ENCODE assay signal across 8 mouse cellular contexts in genomic region chr14:55590748-55591330, GRCm38 (mm10). TPM values are rescaled to one million over a fixed set of nuclear protein-coding genes. Genes with fewer than 3 reads are reported as not detected.
A peak's percentile ranks its signal among the peaks of the same experiment; 100 is the strongest.
DNase-seq lines count a peak whose midpoint lies in the region; ATAC-seq and TF ChIP-seq lines count a peak whose summit lies in the region.

Gene Psme2 (minus strand): TSS chr14:55591113.

- H3K4me1 ChIP-seq in brown adipose tissue, adult 24 weeks (ENCODE audit: control insufficient read depth, insufficient read depth, insufficient read length, low read length) = peaks cover 5% of the 10 kb centered on the region
- H3K4me1 ChIP-seq in heart, embryonic 13.5 days = peaks cover 40% of the 10 kb centered on the region
- H3K4me1 ChIP-seq in liver, embryonic 12.5 days = peaks cover 66% of the 10 kb centered on the region
- peaks cover 2% of the 10 kb centered on the region; the same call in 1 of the 2 replicates for H3K4me1 ChIP-seq in stomach, postnatal 0 days (replicated peaks; ENCODE audit: control insufficient read depth, insufficient read depth)

- under 1% methylated on average over 22 of the region's 22 CpGs for WGBS in heart, embryonic 13.5 days
- under 1% methylated on average over 22 of the region's 22 CpGs for WGBS in liver, embryonic 12.5 days (ENCODE audit: insufficient replicate concordance)
- under 1% methylated on average over 22 of the region's 22 CpGs for WGBS in stomach, postnatal 0 days

- ATAC-seq in heart, embryonic 13.5 days (ENCODE audit: extremely low read depth, insufficient number of reproducible peaks, low FRiP score, low TSS enrichment) = peak; percentile 91
- ATAC-seq in liver, embryonic 12.5 days = peak; percentile 86
- peak; percentile 94 for ATAC-seq in stomach, postnatal 0 days (ENCODE audit: low FRiP score, low TSS enrichment)

- peak; percentile 38 for TF ChIP-seq CTCF in stomach, postnatal 0 days (IDR thresholded peaks at IDR 0.05; ENCODE audit: low read depth)

- no peaks in the 10 kb centered on the region for H3K9me3 ChIP-seq in heart, embryonic 13.5 days
- no peaks in the 10 kb centered on the region for H3K9me3 ChIP-seq in liver, embryonic 12.5 days (replicated peaks)
- no peaks in the 10 kb centered on the region for H3K9me3 ChIP-seq in stomach, postnatal 0 days (ENCODE audit: control insufficient read depth, low read length)

- peak; percentile 92 for DNase-seq in CD4-positive, CD25-positive, alpha-beta regulatory T cell, adult 2 months (ENCODE audit: low read depth, low spot score)
- peak; percentile 76 for DNase-seq in fat pad, adult 2 months (ENCODE audit: extremely low read depth, low read depth, low spot score)
- peak; percentile 96 for DNase-seq in kidney, postnatal 10 days
- DNase-seq in natural killer cell, adult 2 months (ENCODE audit: low spot score in 2 of 2) = peak; percentile 82 to 85
- DNase-seq in stomach, postnatal 0 days (ENCODE audit: low spot score) = peak; percentile 96

- H3K9ac ChIP-seq in heart, embryonic 13.5 days = peak within 1 kb of the TSS; percentile 96
- peak within 1 kb of the TSS; percentile 92 for H3K9ac ChIP-seq in liver, embryonic 12.5 days
- peak within 1 kb of the TSS; percentile 91 for H3K9ac ChIP-seq in stomach, postnatal 0 days (ENCODE audit: low read length)

- H3K4me3 ChIP-seq in brown adipose tissue, adult 24 weeks (ENCODE audit: insufficient read depth, low read depth, low read length) = peak within 1 kb of the TSS; percentile 85
- peak within 1 kb of the TSS; percentile 95 for H3K4me3 ChIP-seq in heart, embryonic 13.5 days
- H3K4me3 ChIP-seq in liver, embryonic 12.5 days = peak within 1 kb of the TSS; percentile 82
- H3K4me3 ChIP-seq in stomach, postnatal 0 days (ENCODE audit: low read depth, low read length) = peak within 1 kb of the TSS; percentile 72

- peaks cover 54% of the 10 kb centered on the region for H3K36me3 ChIP-seq in heart, embryonic 13.5 days
- peaks cover 51% of the 10 kb centered on the region for H3K36me3 ChIP-seq in liver, embryonic 12.5 days
- peaks cover 4% of the 10 kb centered on the region for H3K36me3 ChIP-seq in stomach, postnatal 0 days (ENCODE audit: control insufficient read depth, insufficient read depth, low read length)

- no peaks in the 10 kb centered on the region for H3K27me3 ChIP-seq in heart, embryonic 13.5 days (replicated peaks)
- no peaks in the 10 kb centered on the region for H3K27me3 ChIP-seq in liver, embryonic 12.5 days (replicated peaks)
- H3K27me3 ChIP-seq in stomach, postnatal 0 days (ENCODE audit: control insufficient read depth, insufficient read depth, low read length) = no peaks in the 10 kb centered on the region

- peak within 1 kb of the TSS; percentile 95 for H3K27ac ChIP-seq in brown adipose tissue, adult 24 weeks (replicated peaks; ENCODE audit: low read depth, low read length)
- H3K27ac ChIP-seq in heart, embryonic 13.5 days (replicated peaks) = peak within 1 kb of the TSS; percentile 99
- H3K27ac ChIP-seq in liver, embryonic 12.5 days = peak within 1 kb of the TSS; percentile 94
- H3K27ac ChIP-seq in stomach, postnatal 0 days (replicated peaks) = peak within 1 kb of the TSS; percentile 96

- no peak for TF ChIP-seq EP300 in stomach, postnatal 0 days (optimal IDR thresholded peaks at IDR 0.05)

- H3K4me2 ChIP-seq in heart, embryonic 13.5 days = peak within 1 kb of the TSS; percentile 96
- peak within 1 kb of the TSS; percentile 93 for H3K4me2 ChIP-seq in liver, embryonic 12.5 days
- H3K4me2 ChIP-seq in stomach, postnatal 0 days (replicated peaks; ENCODE audit: low read depth) = peak within 1 kb of the TSS; percentile 96

RNA-seq across cellular contexts. Expression of gene Psme2, which starts in this region (rescaled TPM):
- 248 and 256 TPM in 2 replicates for polyA plus RNA-seq in brown adipose tissue, adult 24 weeks (2012; ENCODE audit: insufficient read depth, insufficient read length, missing spikeins)
- polyA plus RNA-seq in heart, embryonic 13.5 days (2015; fragmentation: Nextera tagmentation; extraction: Ambion mirVana) = 191 and 205 TPM in 2 replicates
- polyA plus RNA-seq in liver, embryonic 12.5 days (2016; fragmentation: Nextera tagmentation; extraction: Ambion mirVana) = 221 and 222 TPM in 2 replicates
- 268 and 316 TPM in 2 replicates for polyA plus RNA-seq in stomach, postnatal 0 days (2015; fragmentation: Nextera tagmentation; extraction: Ambion mirVana)

Comparison
In these comparisons a context has a peak if more than half of its experiments do, and no peak if none do; other contexts are left out.
1. Peak in every context shown above with its lines: DNase-seq, ATAC-seq, H3K4me3 ChIP-seq and H3K27ac ChIP-seq.